Mouse (Mus musculus) midbrain, postnatal 0 days (tissue): ENCODE measurements around the gene Shc1. TPM values are rescaled to one million over a fixed set of nuclear protein-coding genes. Genes with fewer than 3 reads are reported as not detected.

ENCODE experiments used
- ATAC-seq: fragments of 200-750 bp; cut with Nextera tagmentation; 2 replicates; pipeline ENCODE4 v1.8.0; 2017; ENCODE audit warnings: moderate number of reproducible peaks, mild to moderate bottlenecking, moderate TSS enrichment, moderate library complexity; ENCODE audit not compliant: low FRiP score
- DNase-seq: peaks from one replicate; pipeline ENCODE4 v3.0.0-alpha.2; 2015; ENCODE audit warnings: low spot score
- H3K27ac ChIP-seq: fragments of 300-500 bp; sonication (generic); 2 replicates; pipeline ENCODE4 v1.5.1; 2014; ENCODE audit warnings: low read depth, mild to moderate bottlenecking, low read length, mixed read lengths
- H3K27me3 ChIP-seq: fragments of 300-500 bp; sonication (generic); 2 replicates; pipeline ENCODE4 v1.6.1; 2014; ENCODE audit warnings: low read length, control low read depth, mixed read lengths; ENCODE audit not compliant: insufficient read depth
- H3K36me3 ChIP-seq: fragments of 300-500 bp; sonication (generic); 2 replicates; pipeline ENCODE4 v1.6.1; 2014; ENCODE audit warnings: low read length, control low read depth, mixed read lengths; ENCODE audit not compliant: insufficient read depth
- H3K4me1 ChIP-seq: fragments of 300-500 bp; sonication (generic); 2 replicates; pipeline ENCODE4 v1.6.1; 2014; ENCODE audit warnings: mild to moderate bottlenecking, control low read depth, antibody characterized with exemption, low read length, mixed read lengths; ENCODE audit not compliant: insufficient read depth
- H3K4me2 ChIP-seq: fragments of 300-500 bp; sonication (generic); 2 replicates; pipeline ENCODE4 v1.6.1; 2014; ENCODE audit warnings: low read depth, mild to moderate bottlenecking, low read length, mixed read lengths; ENCODE audit not compliant: poor library complexity, severe bottlenecking
- H3K4me3 ChIP-seq: fragments of 300-500 bp; sonication (generic); 2 replicates; pipeline ENCODE4 v1.5.1; 2014; ENCODE audit warnings: low read depth, mild to moderate bottlenecking, low read length, moderate library complexity
- H3K9ac ChIP-seq: fragments of 300-500 bp; sonication (generic); replicated peaks from 2 replicates; pipeline ENCODE4 v1.6.1; 2014; ENCODE audit warnings: mild to moderate bottlenecking, low read length, moderate library complexity, mixed read lengths; ENCODE audit not compliant: poor library complexity, severe bottlenecking
- H3K9me3 ChIP-seq: fragments of 300-500 bp; sonication (generic); 2 replicates; pipeline ENCODE4 v1.6.1; 2016; ENCODE audit warnings: low read length, control low read depth
- CTCF ChIP-seq: IDR thresholded peaks from 2 replicates; pipeline ENCODE4 v1.5.1; 2016; ENCODE audit warnings: antibody characterized with exemption, mild to moderate bottlenecking
- WGBS: fragments of 180-500 bp; shearing (Covaris S2); extraction: QIAGEN DNeasy Blood & Tissue Kit; methylation state at CpG from one replicate; pipeline ENCODE4 v1.1.7; 2014; 5-methylcytosine and 5-hydroxymethylcytosine counted together
- polyA plus RNA-seq: library from polyadenylated mRNA; unstranded; fragments of >200 nt; fragmentation: Nextera tagmentation; extraction: Ambion mirVana; gene quantifications from 2 replicates; pipeline ENCODE4 v1.2.1, GENCODE M21; 2015
- total RNA-seq: library from RNA; depleted of rRNA; stranded (reverse); fragments of >200 nt; gene quantifications from 2 replicates; pipeline ENCODE4 v1.2.3, GENCODE M21; 2014

Shc1 gene
- total and polyA plus RNA-seq, 2 experiments from 2014 or later, result 11.0 to 24.9 TPM

DNA sequence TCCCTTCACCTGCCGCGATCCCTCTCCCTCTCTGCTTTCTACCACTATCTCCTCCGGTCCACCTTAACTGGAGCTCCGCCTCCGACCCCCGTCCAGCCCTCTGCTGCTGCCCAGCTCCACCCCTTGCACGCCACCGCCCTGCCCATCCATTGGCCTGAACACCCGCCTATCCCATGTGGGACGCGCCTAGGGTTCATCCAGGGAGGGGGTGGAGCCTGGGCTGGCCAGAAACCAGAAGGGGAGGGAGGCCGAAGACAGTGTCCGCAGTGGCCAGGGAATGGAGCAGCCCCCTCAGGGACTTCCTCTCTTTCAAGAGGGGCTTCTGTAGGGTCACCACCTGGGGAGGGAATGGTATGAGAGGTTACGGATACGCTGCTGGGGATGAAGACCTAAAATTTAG lies 24.6 kb upstream of the Shc1 start:
- Histone ChIP-seq H3K4me1 (peaks cover 19% of the 10 kb centered on the region), H3K27me3 (peaks cover 14% of the 10 kb centered on the region; the same call in 1 of the 2 replicates), H3K4me2 (peak overlapping the region; percentile 100), H3K27ac (peak overlapping the region; percentile 38), H3K9me3 (no peaks in the 10 kb centered on the region), H3K36me3 (no peaks in the 10 kb centered on the region), H3K9ac (peak overlapping the region; percentile 29; the same call in 1 of the 2 replicates), H3K4me3 (peak overlapping the region; percentile 54)
- TF ChIP-seq CTCF, result no peak
- ATAC-seq (peak; percentile 92), DNase-seq (peak; percentile 96)
- WGBS, result 0% methylated on average over 15 of the region's 15 CpGs

DNA sequence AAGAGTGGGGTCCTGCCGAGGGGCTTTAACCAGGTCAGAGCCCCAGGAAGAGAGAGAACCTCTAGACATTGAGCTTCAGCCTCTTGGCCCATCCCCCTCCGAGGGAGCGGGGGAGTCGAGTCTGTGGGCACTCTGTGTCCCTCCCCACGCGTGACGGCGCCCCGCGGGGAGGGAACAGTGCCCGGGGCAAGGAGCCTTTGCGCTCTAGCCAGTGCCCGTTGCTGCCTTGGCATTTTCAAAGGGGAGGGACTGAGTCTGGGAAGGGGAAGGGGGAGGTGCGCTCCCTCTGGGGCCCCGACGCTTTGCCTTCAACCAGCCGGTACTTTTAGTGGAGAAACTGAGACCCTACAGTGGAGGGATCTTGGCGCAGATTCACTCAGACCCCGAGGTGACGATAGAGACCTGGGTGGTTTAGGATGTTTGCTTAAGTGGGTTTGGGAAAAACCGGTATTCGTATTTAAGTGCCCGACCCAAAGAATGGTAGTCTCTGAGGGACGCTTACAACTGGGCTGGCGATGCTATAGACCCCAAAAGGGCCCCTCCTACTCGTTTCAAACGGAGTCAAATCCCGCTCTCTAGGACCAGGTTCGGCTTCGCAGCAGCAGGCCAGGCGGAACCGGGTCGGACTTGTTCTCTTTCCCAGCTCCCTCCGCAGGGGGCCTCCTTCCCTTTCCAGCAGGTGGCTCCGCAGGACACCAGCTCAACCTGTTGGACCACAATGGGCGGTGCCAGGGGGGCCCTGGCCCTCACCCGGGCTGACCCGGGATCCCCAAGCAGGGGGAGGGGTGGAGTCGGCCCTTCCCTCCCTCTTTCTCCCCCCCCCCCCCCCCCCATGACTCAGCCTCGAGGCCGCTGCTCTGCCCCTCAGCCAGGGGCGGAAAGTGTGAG lies 24.0 kb upstream of the Shc1 start, which contains the start of gene Zbtb7b:
Gene Zbtb7b, minus strand, starts transcription at position 771 of the 888 bp plus-strand sequence.
- Histone ChIP-seq H3K27me3 (peaks cover 14% of the 10 kb centered on the region; the same call in 1 of the 2 replicates), H3K9me3 (no peaks in the 10 kb centered on the region), H3K4me1 (peaks cover 19% of the 10 kb centered on the region), H3K4me3 (peak within 1 kb of the TSS; percentile 54), H3K27ac (peak within 1 kb of the TSS; percentile 38), H3K4me2 (peak within 1 kb of the TSS; percentile 100), H3K9ac (peak within 1 kb of the TSS; percentile 29; the same call in 1 of the 2 replicates), H3K36me3 (no peaks in the 10 kb centered on the region)
- ATAC-seq (peak; percentile 53), DNase-seq (peak; percentile 59)
- TF ChIP-seq CTCF, result peak; percentile 36
- 1% methylated on average over 39 of the region's 42 CpGs for WGBS

DNA sequence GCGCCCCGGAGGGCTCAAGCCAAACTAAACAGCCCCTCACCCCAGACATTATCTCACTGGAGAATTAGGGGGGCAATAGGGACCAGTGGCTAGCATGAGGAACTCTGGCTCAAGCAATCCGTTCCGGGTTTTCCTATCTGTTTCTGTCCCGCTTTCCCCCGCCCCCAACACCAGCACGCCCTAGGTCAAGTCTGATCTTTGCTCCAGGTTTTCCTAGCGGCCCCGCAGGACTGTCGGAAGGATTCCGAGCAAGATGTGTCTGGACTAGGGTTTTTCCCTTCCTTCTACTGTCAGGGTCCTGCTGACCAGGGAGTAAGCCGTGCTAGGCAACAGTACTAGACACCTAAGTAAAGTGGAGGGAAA lies 23.4 kb upstream of the Shc1 start:
- TF ChIP-seq CTCF, result no peak
- no peak overlapping the region for H3K9ac ChIP-seq
- no peaks in the 10 kb centered on the region for H3K9me3 ChIP-seq
- no peaks in the 10 kb centered on the region for H3K36me3 ChIP-seq
- no peak for ATAC-seq
- H3K27ac ChIP-seq, result no peak overlapping the region
- 2% methylated on average over 12 of the region's 12 CpGs for WGBS
- peaks cover 14% of the 10 kb centered on the region; the same call in 1 of the 2 replicates for H3K27me3 ChIP-seq
- H3K4me3 ChIP-seq, result peak overlapping the region; percentile 54
- peaks cover 19% of the 10 kb centered on the region for H3K4me1 ChIP-seq
- peak; percentile 88 for DNase-seq
- H3K4me2 ChIP-seq, result peak overlapping the region; percentile 100

DNA sequence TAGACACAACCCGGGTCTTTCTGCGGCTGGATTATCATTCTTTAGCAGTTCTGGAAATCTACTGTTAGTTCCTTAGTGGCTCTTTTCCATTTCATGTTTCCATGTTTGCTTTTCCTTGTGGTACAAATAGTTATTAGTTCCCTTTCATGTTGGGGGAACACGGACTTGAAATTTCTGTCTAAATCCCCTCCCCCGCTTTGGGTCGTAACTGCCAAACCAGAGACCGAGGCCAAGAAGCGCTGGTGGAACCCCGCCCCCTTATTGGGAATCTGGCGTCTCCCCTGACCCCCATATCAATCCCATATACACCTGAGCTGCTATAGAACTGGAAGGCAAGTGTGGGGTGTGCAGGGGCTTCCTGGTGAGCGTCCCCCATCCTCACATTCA lies 22.8 kb upstream of the Shc1 start:
- Histone ChIP-seq H3K4me3 (peak overlapping the region; percentile 38; the same call in 1 of the 2 replicates), H3K9me3 (no peaks in the 10 kb centered on the region), H3K27ac (no peak overlapping the region), H3K9ac (no peak overlapping the region), H3K27me3 (peaks cover 14% of the 10 kb centered on the region; the same call in 1 of the 2 replicates), H3K4me1 (peaks cover 19% of the 10 kb centered on the region), H3K36me3 (no peaks in the 10 kb centered on the region), H3K4me2 (peak overlapping the region; percentile 100)
- 5% methylated on average over 10 of the region's 10 CpGs for WGBS
- ATAC-seq, result no peak
- no peak for TF ChIP-seq CTCF
- no peak for DNase-seq

DNA sequence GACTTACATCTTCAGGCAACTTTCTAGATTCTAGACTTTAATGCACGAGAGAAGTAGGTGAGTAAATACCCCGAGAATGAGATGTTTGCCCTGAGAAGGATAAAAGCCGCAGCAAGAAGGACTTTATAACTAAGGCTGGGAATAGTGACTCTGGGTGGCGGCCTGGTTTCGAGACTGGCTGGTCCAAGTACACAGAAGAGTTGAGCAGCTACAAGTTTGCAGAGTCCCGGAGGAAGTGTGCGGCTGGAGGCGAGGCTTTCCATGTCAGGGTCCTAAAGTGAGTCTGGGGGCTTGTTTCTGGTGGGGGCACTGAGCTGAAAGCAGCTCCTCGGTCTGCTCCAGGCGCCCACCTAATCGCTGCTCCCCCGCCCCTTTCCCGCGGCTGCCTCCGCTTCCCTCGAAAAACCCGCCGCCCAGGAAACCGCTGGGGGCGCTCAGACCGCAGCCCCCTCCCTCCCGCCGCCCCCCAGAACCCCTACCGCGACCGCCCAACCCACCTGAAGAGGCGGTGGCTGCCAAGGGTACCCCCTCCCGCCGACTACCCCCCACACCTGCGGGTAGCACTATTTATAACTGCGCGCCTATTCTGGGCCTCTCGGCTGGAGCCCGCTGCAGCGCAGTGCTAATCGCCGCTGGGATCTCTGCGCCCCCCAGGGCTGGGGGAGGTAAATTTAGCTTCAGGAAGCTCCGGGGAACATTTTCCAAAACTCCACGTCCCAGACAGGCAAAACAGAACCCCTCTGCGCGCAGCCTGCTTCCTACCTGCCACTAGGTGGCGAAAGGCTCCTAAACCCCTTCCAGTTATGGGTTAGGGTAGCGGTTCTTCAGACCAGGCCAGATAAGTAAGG lies 22.2 kb upstream of the Shc1 start:
- H3K4me3 ChIP-seq, result peak overlapping the region; percentile 38
- no peaks in the 10 kb centered on the region for H3K9me3 ChIP-seq
- peak; percentile 72 for DNase-seq
- ATAC-seq, result no peak
- H3K9ac ChIP-seq, result no peak overlapping the region
- 1% methylated on average over 30 of the region's 44 CpGs for WGBS
- H3K36me3 ChIP-seq, result no peaks in the 10 kb centered on the region
- H3K4me2 ChIP-seq, result peak overlapping the region; percentile 100
- H3K4me1 ChIP-seq, result peaks cover 17% of the 10 kb centered on the region
- peaks cover 14% of the 10 kb centered on the region; the same call in 1 of the 2 replicates for H3K27me3 ChIP-seq
- H3K27ac ChIP-seq, result no peak overlapping the region
- TF ChIP-seq CTCF, result peak; percentile 85
